Mouse (Mus musculus) ES-E14 (cell line): ENCODE measurements at regions not wholly inside any gene's neighbourhood (a gene's known extent, or its start where the extent isn't known, plus 50 kb on each side); places are given as distances from the start of the nearest gene placed in this dataset.

Experiments used
- CHD2 ChIP-seq: IDR thresholded peaks from 2 replicates; pipeline ENCODE4 v1.6.1; 2014; ENCODE audit warnings: mild to moderate bottlenecking, low read depth, low read length, inconsistent platforms
- HCFC1 ChIP-seq: IDR thresholded peaks from 2 replicates; pipeline ENCODE4 v1.6.1; 2012; ENCODE audit warnings: low read length, inconsistent platforms, borderline replicate concordance; ENCODE audit not compliant: insufficient read depth
- MAFK ChIP-seq: IDR thresholded peaks from 2 replicates; pipeline ENCODE4 v1.6.1; 2014; ENCODE audit warnings: mild to moderate bottlenecking, low read depth, low read length, inconsistent platforms; ENCODE audit not compliant: insufficient read depth
- ZC3H11A ChIP-seq: IDR thresholded peaks from 2 replicates; pipeline ENCODE4 v1.6.1; 2012; ENCODE audit warnings: low read depth, mild to moderate bottlenecking, inconsistent platforms, low read length, borderline replicate concordance

DNA sequence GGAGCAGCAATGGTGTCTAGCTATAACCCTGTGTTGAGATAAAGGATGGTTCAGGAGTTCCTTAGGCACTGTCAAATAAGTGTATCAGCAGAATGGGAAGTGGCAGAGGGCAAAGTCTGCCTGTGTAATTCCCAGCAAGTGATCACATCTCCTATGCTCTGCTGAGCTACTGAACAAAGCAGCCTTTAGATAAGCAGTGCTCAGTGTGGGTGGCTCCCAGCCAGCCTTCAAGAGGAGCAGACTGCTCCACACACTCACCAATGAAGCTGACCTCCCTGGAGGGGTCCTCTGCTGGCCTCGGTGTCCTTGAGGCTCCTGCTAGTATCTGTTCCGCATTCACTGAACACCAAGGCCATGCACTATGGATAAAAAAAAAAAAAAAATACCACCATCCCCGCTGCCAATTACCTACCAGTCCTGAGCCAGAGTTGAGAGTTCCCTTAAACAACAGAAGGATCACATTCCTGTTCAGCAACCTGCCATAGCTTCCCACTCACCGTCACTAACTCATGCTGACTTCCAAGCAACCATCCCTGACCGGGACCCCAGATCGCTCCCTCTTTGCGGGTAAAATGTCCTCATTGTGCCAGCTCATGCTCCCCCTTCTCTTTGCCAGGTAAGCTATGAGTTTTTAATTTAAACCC is 198.9 kb downstream of the Gm9195 start:
- TF ChIP-seq ZC3H11A = no peak
- no peak for TF ChIP-seq CHD2
- TF ChIP-seq HCFC1 = no peak
- TF ChIP-seq MAFK = no peak
